Mouse (Mus musculus) kidney, embryonic 14.5 days (tissue): ENCODE results near the gene F2r. TPM values are rescaled to one million over a fixed set of nuclear protein-coding genes. Genes with fewer than 3 reads are reported as not detected.
A peak's percentile ranks its signal among the peaks of the same experiment; 100 is the strongest.

Experiments used
- ATAC-seq: fragments of 200-750 bp; cut with Nextera tagmentation; 2 replicates; pipeline ENCODE4 v1.8.0; 2017; ENCODE audit warnings: moderate number of reproducible peaks, mild to moderate bottlenecking, moderate TSS enrichment, moderate library complexity; ENCODE audit not compliant: low FRiP score, low TSS enrichment
- H3K27ac ChIP-seq: fragments of 300-500 bp; sonication (generic); 2 replicates; pipeline ENCODE4 v1.5.1; 2014; ENCODE audit warnings: low read depth, mild to moderate bottlenecking, low read length, moderate library complexity, mixed read lengths
- H3K27me3 ChIP-seq: fragments of 300-500 bp; sonication (generic); 2 replicates; pipeline ENCODE4 v1.6.1; 2014; ENCODE audit warnings: mild to moderate bottlenecking, low read length; ENCODE audit not compliant: control insufficient read depth, insufficient read depth
- H3K36me3 ChIP-seq: fragments of 300-500 bp; sonication (generic); 2 replicates; pipeline ENCODE4 v1.6.1; 2014; ENCODE audit warnings: low read length, mixed read lengths; ENCODE audit not compliant: control insufficient read depth, insufficient read depth
- H3K4me1 ChIP-seq: fragments of 300-500 bp; sonication (generic); 2 replicates; pipeline ENCODE4 v1.6.1; 2014; ENCODE audit warnings: low read length, mixed read lengths; ENCODE audit not compliant: control insufficient read depth, insufficient read depth
- H3K4me2 ChIP-seq: fragments of 300-500 bp; sonication (generic); replicated peaks from 2 replicates; pipeline ENCODE4 v1.6.1; 2014; ENCODE audit warnings: low read depth, mild to moderate bottlenecking, low read length
- H3K4me3 ChIP-seq: fragments of 300-500 bp; sonication (generic); 2 replicates; pipeline ENCODE4 v1.5.1; 2014; ENCODE audit warnings: mild to moderate bottlenecking, low read length
- H3K9ac ChIP-seq: fragments of 300-500 bp; sonication (generic); 2 replicates; pipeline ENCODE4 v1.6.1; 2014; ENCODE audit warnings: low read depth, mild to moderate bottlenecking, low read length, moderate library complexity
- H3K9me3 ChIP-seq: fragments of 300-500 bp; sonication (generic); 2 replicates; pipeline ENCODE4 v1.6.1; 2016; ENCODE audit warnings: low read length; ENCODE audit not compliant: control insufficient read depth
- WGBS: fragments of 180-500 bp; shearing (Covaris S2); extraction: QIAGEN DNeasy Blood & Tissue Kit; methylation state at CpG from one replicate; pipeline ENCODE4 v1.1.7; 2014; 5-methylcytosine and 5-hydroxymethylcytosine counted together
- polyA plus RNA-seq: library from polyadenylated mRNA; unstranded; fragments of >200 nt; fragmentation: Nextera tagmentation; extraction: Ambion mirVana; gene quantifications from 2 replicates; pipeline ENCODE4 v1.2.1, GENCODE M21; 2014

F2r gene
- 66.9 and 128 TPM in 2 replicates for polyA plus RNA-seq

DNA sequence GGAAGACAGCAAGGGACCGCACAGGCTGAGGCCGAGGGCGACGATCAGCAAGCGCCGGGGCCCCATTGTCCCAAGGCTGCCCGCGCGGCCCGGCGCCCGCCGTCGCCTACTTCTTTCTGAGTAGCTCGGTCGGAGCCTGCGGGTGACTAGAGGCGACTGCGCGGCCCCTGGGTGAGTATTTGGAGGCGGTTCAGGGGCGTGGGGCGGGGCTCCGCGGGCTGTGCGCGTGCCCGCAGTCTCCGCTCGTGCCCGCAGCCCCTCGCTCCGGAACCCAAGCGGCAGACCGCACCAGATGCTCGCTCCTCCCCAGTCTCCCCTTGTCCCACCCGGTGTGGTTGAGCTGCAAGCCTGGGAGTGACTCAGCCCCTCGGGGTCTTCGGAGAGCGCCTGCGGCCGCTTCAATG lies at the start of gene F2r:
TSS of gene F2r (minus strand) at position 179 of the 404 bp plus-strand sequence.
- H3K9ac ChIP-seq: peak within 1 kb of the TSS; percentile 95
- peak within 1 kb of the TSS; percentile 51 for H3K4me2 ChIP-seq
- H3K4me3 ChIP-seq: peak within 1 kb of the TSS; percentile 90
- no peaks in the 10 kb centered on the region for H3K9me3 ChIP-seq
- H3K27ac ChIP-seq: peak within 1 kb of the TSS; percentile 77
- H3K27me3 ChIP-seq: no peaks in the 10 kb centered on the region
- under 1% methylated on average over 41 of the region's 42 CpGs for WGBS
- H3K36me3 ChIP-seq: no peaks in the 10 kb centered on the region
- H3K4me1 ChIP-seq: peaks cover 21% of the 10 kb centered on the region
- peak; percentile 96 for ATAC-seq

DNA sequence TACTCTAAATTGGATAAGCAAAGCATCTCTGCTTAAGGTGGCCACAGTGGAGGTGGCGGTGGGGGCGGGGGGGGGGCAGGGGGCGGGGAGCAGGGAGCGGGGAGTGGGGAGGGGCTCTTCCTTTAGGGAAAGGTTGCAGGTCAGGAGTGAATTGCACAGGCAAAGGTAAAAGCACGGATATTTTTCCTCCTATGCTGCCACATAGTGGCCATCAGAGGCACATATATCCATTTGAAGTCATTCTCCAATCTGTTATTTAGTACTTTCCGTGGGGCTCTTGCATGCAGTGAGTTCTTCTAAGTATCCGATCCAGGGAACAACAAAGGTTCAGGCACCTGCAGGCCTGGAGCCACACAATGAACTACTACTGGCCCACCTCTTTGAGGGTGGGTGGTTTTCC lies 49.0 kb upstream of the F2r start:
- WGBS: 14% methylated on average over 7 of the region's 7 CpGs
- H3K9ac ChIP-seq: no peak overlapping the region
- ATAC-seq: 0 out of 2 replicates have a peak, but pooled peaks have one; percentile 55
- H3K36me3 ChIP-seq: 0 out of 2 replicates have a peak, but pooled peaks cover 2% of the 10 kb centered on the region
- H3K4me1 ChIP-seq: no peaks in the 10 kb centered on the region
- no peak overlapping the region for H3K27ac ChIP-seq
- H3K9me3 ChIP-seq: no peaks in the 10 kb centered on the region
- H3K4me3 ChIP-seq: no peak overlapping the region
- no peak overlapping the region for H3K4me2 ChIP-seq
- no peaks in the 10 kb centered on the region for H3K27me3 ChIP-seq

DNA sequence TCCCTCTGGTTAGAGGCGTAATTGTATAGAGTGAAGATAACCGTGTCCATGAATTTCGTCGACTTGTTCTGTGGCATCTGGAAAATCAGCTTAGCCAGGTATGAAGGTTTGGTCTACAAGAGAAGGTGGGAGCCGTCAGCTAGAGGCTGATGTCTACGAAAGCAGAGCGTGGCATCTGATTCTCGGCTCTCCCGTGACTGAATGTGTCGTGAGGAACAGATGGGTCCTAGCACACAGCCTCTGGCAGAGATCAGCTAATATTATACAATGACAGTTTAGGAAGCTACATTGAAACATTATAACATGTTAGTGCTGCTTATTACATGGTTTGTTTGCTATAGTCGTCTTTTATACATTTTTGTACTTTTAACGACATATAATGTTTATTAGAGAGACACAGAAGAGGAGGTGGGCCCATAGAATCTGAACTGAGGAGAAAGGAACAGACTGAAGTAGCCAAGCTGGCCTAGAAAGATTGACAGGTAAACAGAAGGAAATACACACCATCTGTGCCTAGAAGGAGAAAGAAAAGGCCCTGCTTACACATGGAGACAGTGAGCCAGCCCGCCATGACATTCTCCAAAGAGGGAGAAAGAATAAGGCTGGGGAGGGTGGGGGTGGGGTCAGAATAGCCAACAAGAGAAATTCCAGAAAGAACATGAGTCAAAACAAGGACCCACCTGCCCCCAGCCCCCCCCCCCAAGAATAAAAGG lies 47.5 kb upstream of the F2r start:
- H3K36me3 ChIP-seq: no peaks in the 10 kb centered on the region
- H3K4me3 ChIP-seq: no peak overlapping the region
- 82% methylated on average over 13 of the region's 13 CpGs for WGBS

DNA sequence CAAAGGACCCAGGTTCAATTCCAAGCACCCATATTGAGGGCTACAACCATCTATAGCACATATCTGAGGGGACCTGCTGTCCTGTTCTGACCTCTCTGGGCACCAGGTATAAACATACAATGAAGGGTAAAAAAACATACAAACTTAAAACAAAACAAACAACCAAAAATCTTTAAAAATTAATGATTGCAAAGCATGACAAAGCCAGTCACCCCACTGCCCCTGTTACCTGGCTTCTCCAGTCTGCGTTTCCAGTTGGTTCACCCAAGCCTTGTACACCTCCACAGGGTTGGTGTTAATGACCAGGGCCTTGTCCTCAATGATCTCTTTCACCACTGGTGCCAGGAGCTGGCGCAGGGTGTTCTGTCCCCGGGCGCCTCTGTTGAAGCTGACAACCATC lies 45.5 kb upstream of the F2r start:
- no peak overlapping the region for H3K27ac ChIP-seq
- H3K4me2 ChIP-seq: no peak overlapping the region
- no peaks in the 10 kb centered on the region for H3K4me1 ChIP-seq
- no peak for ATAC-seq
- H3K36me3 ChIP-seq: no peaks in the 10 kb centered on the region; the same call in 1 of the 2 replicates
- H3K9me3 ChIP-seq: no peaks in the 10 kb centered on the region
- H3K4me3 ChIP-seq: no peak overlapping the region
- 92% methylated on average over 4 of the region's 4 CpGs for WGBS
- H3K9ac ChIP-seq: no peak overlapping the region
- no peaks in the 10 kb centered on the region for H3K27me3 ChIP-seq

More for the DNA sequence above, 47.5 kb upstream of the F2r start:
- H3K4me2 ChIP-seq: no peak overlapping the region
- H3K9me3 ChIP-seq: no peaks in the 10 kb centered on the region
- no peaks in the 10 kb centered on the region for H3K27me3 ChIP-seq
- no peaks in the 10 kb centered on the region for H3K4me1 ChIP-seq
- no peak for ATAC-seq
- no peak overlapping the region for H3K27ac ChIP-seq
- no peak overlapping the region for H3K9ac ChIP-seq

DNA sequence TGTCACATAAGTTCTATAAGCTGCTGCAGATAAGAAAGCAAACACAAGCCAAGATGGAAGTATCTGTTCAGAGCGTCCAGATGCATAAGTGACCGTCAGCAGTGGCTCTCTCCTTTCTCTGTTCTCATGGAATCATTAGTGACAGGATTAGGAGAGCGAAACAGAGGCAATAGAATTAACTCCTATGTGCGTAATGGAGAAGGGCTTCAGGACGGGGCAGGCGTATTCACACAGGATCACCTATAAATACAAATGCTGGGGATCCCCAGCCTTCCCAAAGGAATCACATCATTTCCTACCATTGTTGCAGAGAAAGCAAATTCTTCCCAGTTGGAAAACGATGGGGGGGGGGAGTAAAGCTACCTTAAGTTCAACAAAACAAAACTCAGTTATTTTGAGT lies 41.1 kb upstream of the F2r start:
- H3K4me3 ChIP-seq: no peak overlapping the region
- ATAC-seq: no peak
- WGBS: 71% methylated on average over 7 of the region's 7 CpGs
- H3K4me2 ChIP-seq: no peak overlapping the region
- no peaks in the 10 kb centered on the region for H3K9me3 ChIP-seq
- no peaks in the 10 kb centered on the region; the same call in 1 of the 2 replicates for H3K36me3 ChIP-seq
- H3K27me3 ChIP-seq: no peaks in the 10 kb centered on the region
- peaks cover 9% of the 10 kb centered on the region; the same call in 1 of the 2 replicates for H3K4me1 ChIP-seq
- H3K27ac ChIP-seq: 0 out of 2 replicates have a peak overlapping the region, but pooled peaks have one; percentile 8
- no peak overlapping the region for H3K9ac ChIP-seq

DNA sequence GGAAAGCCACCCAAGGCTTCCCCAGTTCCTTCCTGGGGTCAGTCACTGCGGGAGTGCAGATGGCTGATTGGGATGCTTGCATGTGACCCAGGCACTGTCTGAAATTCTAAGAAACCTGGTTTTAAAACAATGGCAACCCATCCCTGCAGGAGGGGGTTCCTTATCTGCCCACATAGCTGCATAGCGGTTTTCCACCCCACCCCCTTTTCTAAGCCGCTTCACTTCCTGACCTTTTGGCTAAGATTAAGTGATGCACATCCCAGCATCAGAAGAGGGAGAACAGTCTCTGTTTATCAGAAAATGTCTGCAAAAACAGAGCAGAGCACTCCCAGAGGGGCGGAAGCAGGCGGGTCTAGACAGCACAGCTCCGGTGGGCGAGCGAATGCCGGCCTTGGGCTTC lies 38.9 kb upstream of the F2r start:
- no peak for ATAC-seq
- Histone ChIP-seq H3K9me3 (no peaks in the 10 kb centered on the region), H3K36me3 (no peaks in the 10 kb centered on the region; the same call in 1 of the 2 replicates), H3K27ac (no peak overlapping the region), H3K4me2 (no peak overlapping the region), H3K4me3 (no peak overlapping the region), H3K4me1 (peaks cover 9% of the 10 kb centered on the region; the same call in 1 of the 2 replicates), H3K9ac (no peak overlapping the region), H3K27me3 (no peaks in the 10 kb centered on the region)
- 60% methylated on average over 9 of the region's 9 CpGs for WGBS

DNA sequence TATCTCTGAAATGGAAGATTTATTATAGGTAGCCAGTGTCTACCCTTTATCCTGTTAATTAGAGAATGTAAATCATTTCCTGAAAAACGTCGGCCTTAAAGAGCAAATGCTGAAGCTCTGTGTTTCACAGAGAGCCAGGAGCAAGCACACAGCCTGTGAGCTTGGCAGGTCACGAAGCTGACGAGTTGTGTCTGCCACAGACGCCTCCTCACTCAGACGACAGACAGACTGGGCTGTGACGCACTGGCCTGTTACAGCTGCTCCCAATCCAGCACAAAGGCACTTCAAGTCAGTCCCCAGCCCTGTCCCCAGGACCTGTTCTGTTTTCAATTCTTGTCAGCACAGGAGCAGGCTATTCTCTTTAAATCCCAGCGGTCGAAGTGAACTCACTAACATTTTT lies 37.0 kb upstream of the F2r start:
- WGBS: 14% methylated on average over 9 of the region's 9 CpGs
- Histone ChIP-seq H3K9ac (no peak overlapping the region), H3K9me3 (no peaks in the 10 kb centered on the region), H3K27ac (no peak overlapping the region; the same call in 1 of the 2 replicates), H3K27me3 (no peaks in the 10 kb centered on the region), H3K36me3 (no peaks in the 10 kb centered on the region; the same call in 1 of the 2 replicates), H3K4me3 (no peak overlapping the region), H3K4me1 (peaks cover 9% of the 10 kb centered on the region; the same call in 1 of the 2 replicates), H3K4me2 (no peak overlapping the region)
- ATAC-seq: peak; percentile 95

DNA sequence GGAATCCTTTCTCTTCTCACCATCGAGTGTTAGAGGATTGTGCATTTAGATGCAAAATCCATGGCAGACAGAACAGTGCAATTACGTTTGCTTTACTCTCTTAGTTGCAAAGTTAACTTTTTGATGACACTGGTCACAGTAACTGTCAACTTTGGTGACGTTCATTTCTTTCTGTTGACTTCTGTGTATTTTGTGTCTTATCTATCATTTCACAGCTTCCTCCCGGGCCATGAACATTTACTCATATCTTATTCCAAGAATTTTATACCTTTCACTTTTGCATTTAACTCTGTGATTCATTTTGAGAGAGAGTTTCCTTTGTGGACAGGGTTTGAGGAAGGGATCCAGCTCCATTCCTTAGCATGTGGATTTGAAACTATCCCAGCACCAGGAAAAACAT lies 35.4 kb upstream of the F2r start:
- ATAC-seq: no peak
- Histone ChIP-seq H3K9ac (no peak overlapping the region), H3K27ac (no peak overlapping the region)

More for the DNA sequence above, 35.4 kb upstream of the F2r start:
- H3K4me2 ChIP-seq: no peak overlapping the region
- H3K27me3 ChIP-seq: no peaks in the 10 kb centered on the region
- peaks cover 9% of the 10 kb centered on the region; the same call in 1 of the 2 replicates for H3K4me1 ChIP-seq
- WGBS: 68% methylated on average over 4 of the region's 4 CpGs
- H3K36me3 ChIP-seq: no peaks in the 10 kb centered on the region
- H3K9me3 ChIP-seq: no peaks in the 10 kb centered on the region
- no peak overlapping the region for H3K4me3 ChIP-seq
